9 mouse cellular contexts compared by ENCODE assay signal in the genomic region with DNA sequence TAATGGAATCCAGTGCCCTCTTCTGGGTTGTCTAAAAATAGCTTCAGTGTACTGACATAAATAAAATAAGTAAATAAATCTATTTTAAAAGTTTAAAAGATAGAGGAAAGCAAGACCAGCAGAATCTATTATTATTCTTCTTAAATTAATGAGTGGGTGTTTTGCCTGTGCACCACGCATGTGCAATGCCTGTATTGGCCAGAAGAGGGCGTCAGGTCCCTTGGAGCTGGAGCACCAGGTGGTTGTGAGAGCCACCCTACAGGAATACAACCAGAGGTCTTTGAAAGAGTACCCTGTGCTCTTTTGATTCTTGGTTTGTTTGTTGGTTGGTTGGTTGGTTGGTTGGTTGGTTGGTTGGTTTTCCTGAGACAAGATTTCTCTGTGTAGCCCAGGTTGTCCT. TPM values are rescaled to one million over a fixed set of nuclear protein-coding genes. Genes with fewer than 3 reads are reported as not detected.
DNase-seq lines count a peak whose midpoint lies in the region; ATAC-seq and TF ChIP-seq lines count a peak whose summit lies in the region.
"Had no signal": no experiment of that assay in that cellular context is flagged by ENCODE, and none has a peak within 500 bp of the region (broad histone marks: within the 10 kb centered on the region; RNA-seq: fewer than 3 reads in every experiment).

No protein-coding gene starts in this region.

- TF ChIP-seq POLR2A in testis, adult 2 months (IDR thresholded peaks at IDR 0.05; ENCODE audit: control insufficient read depth, low read depth, low read length): no peak

- TF ChIP-seq CTCF in gastrocnemius, adult 2 months (IDR thresholded peaks at IDR 0.05): peak; percentile 67
- peak; percentile 81 for TF ChIP-seq CTCF in testis, adult 2 months (IDR thresholded peaks at IDR 0.05; ENCODE audit: control insufficient read depth, insufficient read depth, insufficient replicate concordance, low read depth, low read length)
- TF ChIP-seq CTCF in liver, postnatal 0 days (IDR thresholded peaks at IDR 0.05; ENCODE audit: low read depth): peak; percentile 80

- no peaks in the 10 kb centered on the region for H3K36me3 ChIP-seq in testis, adult 2 months (ENCODE audit: control insufficient read depth, insufficient read depth, low read length)
- peaks cover 30% of the 10 kb centered on the region for H3K36me3 ChIP-seq in liver, postnatal 0 days (replicated peaks; ENCODE audit: insufficient read depth, low read length)
- H3K36me3 ChIP-seq in forebrain, embryonic 16.5 days (ENCODE audit: control insufficient read depth, insufficient read depth): peaks cover 20% of the 10 kb centered on the region

- H3K4me3 ChIP-seq in gastrocnemius, adult 2 months: no peak overlapping the region
- no peak overlapping the region for H3K4me3 ChIP-seq in testis, adult 2 months (ENCODE audit: control insufficient read depth, low read depth, low read length)
- H3K4me3 ChIP-seq in liver, postnatal 0 days (ENCODE audit: low read depth, low read length): no peak overlapping the region
- no peak overlapping the region for H3K4me3 ChIP-seq in forebrain, embryonic 16.5 days (replicated peaks; ENCODE audit: low read length)
- H3K4me3 ChIP-seq: megakaryocyte, embryonic 14.5 days had no signal

- no peak for ATAC-seq in liver, postnatal 0 days
- ATAC-seq in forebrain, embryonic 16.5 days: no peak

- no peaks in the 10 kb centered on the region for H3K9me3 ChIP-seq in liver, postnatal 0 days (ENCODE audit: low read length)
- H3K9me3 ChIP-seq in forebrain, embryonic 16.5 days (ENCODE audit: control insufficient read depth, low read length): no peaks in the 10 kb centered on the region

- H3K27me3 ChIP-seq in testis, adult 2 months (ENCODE audit: control insufficient read depth, insufficient read depth, low read length): no peaks in the 10 kb centered on the region
- H3K27me3 ChIP-seq in liver, postnatal 0 days (ENCODE audit: insufficient read depth, low read length): no peaks in the 10 kb centered on the region
- no peaks in the 10 kb centered on the region for H3K27me3 ChIP-seq in forebrain, embryonic 16.5 days (replicated peaks; ENCODE audit: control insufficient read depth, insufficient read depth, low read length)
- H3K27me3 ChIP-seq: megakaryocyte, embryonic 14.5 days had no signal

- DNase-seq in gastrocnemius, adult 2 months: no peak
- DNase-seq in gastrocnemius, adult 8-10 months (ENCODE audit: low spot score in 2 of 2): no peak
- DNase-seq in testis, postnatal 14 days (ENCODE audit: low spot score): no peak
- peak; percentile 69 for DNase-seq in liver, postnatal 0 days
- peak; percentile 42 to 45 for DNase-seq in thymus, postnatal 36 days
- no peak for DNase-seq in left cerebral cortex, adult 18-20 months (ENCODE audit: low spot score in 2 of 2)

- WGBS in liver, postnatal 0 days (ENCODE audit: insufficient replicate concordance): 34% methylated on average over 2 of the region's 2 CpGs
- WGBS in forebrain, embryonic 16.5 days: 38% methylated on average over 2 of the region's 2 CpGs

- no peak overlapping the region for H3K9ac ChIP-seq in liver, postnatal 0 days (replicated peaks)
- no peak overlapping the region for H3K9ac ChIP-seq in forebrain, embryonic 16.5 days (replicated peaks; ENCODE audit: low read depth, low read length)

- no peak overlapping the region for H3K4me2 ChIP-seq in liver, postnatal 0 days (ENCODE audit: low read depth, low read length)
- H3K4me2 ChIP-seq in forebrain, embryonic 16.5 days (ENCODE audit: low read length): no peak overlapping the region

- no peak overlapping the region for H3K27ac ChIP-seq in gastrocnemius, adult 2 months
- no peak overlapping the region for H3K27ac ChIP-seq in testis, adult 2 months (ENCODE audit: control insufficient read depth, insufficient read depth, low read depth, low read length)
- H3K27ac ChIP-seq in liver, postnatal 0 days (ENCODE audit: low read depth): no peak overlapping the region
- H3K27ac ChIP-seq in forebrain, embryonic 16.5 days (ENCODE audit: low read length): no peak overlapping the region

- peaks cover 12% of the 10 kb centered on the region for H3K4me1 ChIP-seq in testis, adult 2 months (ENCODE audit: control insufficient read depth, insufficient read depth, low read length)
- no peaks in the 10 kb centered on the region for H3K4me1 ChIP-seq in liver, postnatal 0 days (ENCODE audit: insufficient read depth)
- H3K4me1 ChIP-seq in forebrain, embryonic 16.5 days (replicated peaks; ENCODE audit: control insufficient read depth, insufficient read depth, low read length): no peaks in the 10 kb centered on the region

- TF ChIP-seq EP300 in liver, postnatal 0 days (IDR thresholded peaks at IDR 0.05; ENCODE audit: low read depth): no peak

- intact Hi-C loops in gastrocnemius, adult 2 months (cut with DNase I): no loop called here

RNA-seq across cellular contexts. Expression of a gene that starts 14.4 kb away (rescaled TPM):
- 1 to 10 TPM; 1.9 to 2.9 TPM for total RNA-seq in gastrocnemius, adult 2 months (2021)
- 1 to 10 TPM in 3 of 4 experiments, under 1 TPM in 1; 0.72 to 1.7 (median 1.2) TPM for total RNA-seq in gastrocnemius, adult 8-10 months (2022)
- polyA plus RNA-seq in testis, adult 2 months (2012; rRNA removed): 9.5 and 16.2 TPM in 2 replicates
- 0.74 and 0.83 TPM in 2 replicates for polyA plus RNA-seq in liver, postnatal 0 days (2015; fragmentation: Nextera tagmentation; extraction: Ambion mirVana)
- polyA plus RNA-seq in forebrain, embryonic 16.5 days (2015; fragmentation: Nextera tagmentation; extraction: Ambion mirVana): 2.5 and 2.7 TPM in 2 replicates
- total RNA-seq in left cerebral cortex, adult 18-20 months (2021): 1 to 10 TPM; 2.5 to 3.6 TPM

RNA-seq across cellular contexts. Expression of a gene that starts 21.8 kb away (rescaled TPM):
- total RNA-seq in gastrocnemius, adult 2 months (2021): 10 to 100 TPM in 1 of 2 experiments, 1 to 10 TPM in 1; 9.5 to 10.5 TPM
- 10 to 100 TPM; 10.9 to 15.9 (median 12.9) TPM for total RNA-seq in gastrocnemius, adult 8-10 months (2022)
- 11.1 and 12.9 TPM in 2 replicates for polyA plus RNA-seq in testis, adult 2 months (2012; rRNA removed)
- 3.3 and 3.4 TPM in 2 replicates for polyA plus RNA-seq in liver, postnatal 0 days (2015; fragmentation: Nextera tagmentation; extraction: Ambion mirVana)
- 8.3 and 14.4 TPM in 2 replicates for polyA plus RNA-seq in forebrain, embryonic 16.5 days (2015; fragmentation: Nextera tagmentation; extraction: Ambion mirVana)
- 100 to 1,000 TPM; 141 to 147 TPM for total RNA-seq in left cerebral cortex, adult 18-20 months (2021)

RNA-seq across cellular contexts. Expression of a gene that starts 30.1 kb away (rescaled TPM):
- 10 to 100 TPM; 41.9 to 52.4 TPM for total RNA-seq in gastrocnemius, adult 2 months (2021)
- total RNA-seq in gastrocnemius, adult 8-10 months (2022): 10 to 100 TPM; 36.1 to 52.8 (median 43.3) TPM
- polyA plus RNA-seq in testis, adult 2 months (2012; rRNA removed): 13.6 and 14.5 TPM in 2 replicates
- 8.7 and 9.7 TPM in 2 replicates for polyA plus RNA-seq in liver, postnatal 0 days (2015; fragmentation: Nextera tagmentation; extraction: Ambion mirVana)
- polyA plus RNA-seq in forebrain, embryonic 16.5 days (2015; fragmentation: Nextera tagmentation; extraction: Ambion mirVana): 43.5 and 43.8 TPM in 2 replicates
- total RNA-seq in left cerebral cortex, adult 18-20 months (2021): 10 to 100 TPM; 47.3 to 47.6 TPM

RNA-seq across cellular contexts. Expression of a gene that starts 32.1 kb away (rescaled TPM):
- total RNA-seq in gastrocnemius, adult 2 months (2021): not detected
- total RNA-seq in gastrocnemius, adult 8-10 months (2022): under 1 TPM in 1 of 4 experiments, not detected in 3; 0.13 TPM
- polyA plus RNA-seq in testis, adult 2 months (2012; rRNA removed): 20.9 and 24.3 TPM in 2 replicates
- polyA plus RNA-seq in liver, postnatal 0 days (2015; fragmentation: Nextera tagmentation; extraction: Ambion mirVana): 0.04 TPM in 1 of 2 replicates, not detected in the other
- 21.8 and 32.1 TPM in 2 replicates for polyA plus RNA-seq in forebrain, embryonic 16.5 days (2015; fragmentation: Nextera tagmentation; extraction: Ambion mirVana)
- 1 to 10 TPM; 1.4 to 1.8 TPM for total RNA-seq in left cerebral cortex, adult 18-20 months (2021)

RNA-seq across cellular contexts. Expression of a gene that starts 48.5 kb away (rescaled TPM):
- total RNA-seq in gastrocnemius, adult 2 months (2021): 10 to 100 TPM; 49.7 to 58.0 TPM
- total RNA-seq in gastrocnemius, adult 8-10 months (2022): 10 to 100 TPM; 50.6 to 59.4 (median 57.3) TPM
- polyA plus RNA-seq in testis, adult 2 months (2012; rRNA removed): 135 and 140 TPM in 2 replicates
- polyA plus RNA-seq in liver, postnatal 0 days (2015; fragmentation: Nextera tagmentation; extraction: Ambion mirVana): 38.9 and 41.0 TPM in 2 replicates
- 116 and 118 TPM in 2 replicates for polyA plus RNA-seq in forebrain, embryonic 16.5 days (2015; fragmentation: Nextera tagmentation; extraction: Ambion mirVana)
- 10 to 100 TPM; 73.9 to 78.5 TPM for total RNA-seq in left cerebral cortex, adult 18-20 months (2021)

Comparison
In these comparisons a context has a peak if more than half of its experiments do, and no peak if none do; other contexts are left out.
1. DNase-seq: peak in liver, postnatal 0 days (single experiment) and thymus, postnatal 36 days (2 of 2); none in gastrocnemius, adult 2 months (single experiment), gastrocnemius, adult 8-10 months (0 of 2), testis, postnatal 14 days (single experiment) and left cerebral cortex, adult 18-20 months (0 of 2).
2. RNA of a gene that starts 21.8 kb away (total RNA-seq): 141 to 147 TPM in left cerebral cortex, adult 18-20 months; 10.9 to 15.9 TPM in gastrocnemius, adult 8-10 months and 9.5 to 10.5 TPM in gastrocnemius, adult 2 months; every median in the first group is over 4 times any median in the second.
3. Peak in every context shown above with its lines, with median percentiles within 50 percentile points of each other: CTCF ChIP-seq.